Mouse (Mus musculus): ENCODE measurements around the gene Cep85l. TPM values are rescaled to one million over a fixed set of nuclear protein-coding genes. Genes with fewer than 3 reads are reported as not detected.

Cep85l gene
- 5.1 and 5.6 TPM in 2 replicates for polyA plus RNA-seq (2015; fragmentation: Nextera tagmentation; extraction: Ambion mirVana)

DNA sequence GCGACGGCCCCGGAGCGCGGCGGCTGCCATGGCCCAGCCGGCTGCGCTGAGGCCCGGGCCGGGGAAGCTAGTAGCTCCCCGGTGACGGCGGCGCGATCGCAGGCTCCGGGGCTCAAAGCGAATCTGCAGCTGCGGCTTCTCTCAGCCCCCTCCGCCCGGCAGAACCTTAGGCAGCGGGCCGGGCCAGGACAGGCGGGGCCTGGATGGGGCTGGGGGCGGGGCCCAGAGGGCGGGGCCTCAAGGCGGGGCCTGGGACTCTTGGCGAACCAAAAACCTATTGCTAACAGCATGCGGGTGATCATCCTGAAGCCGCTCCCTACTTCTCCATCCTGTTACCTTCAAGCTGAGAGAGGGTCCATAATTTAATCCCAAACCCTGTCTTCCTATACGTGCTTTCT, at the start of gene Cep85l:
Gene Cep85l (minus strand): TSS at position 239 of the 398 bp plus-strand sequence.
- H3K9ac ChIP-seq (replicated peaks) = peak within 1 kb of the TSS; percentile 98
- no peaks in the 10 kb centered on the region; the same call in 1 of the 2 replicates for H3K27me3 ChIP-seq
- WGBS = under 1% methylated on average over 31 of the region's 31 CpGs
- H3K4me1 ChIP-seq (replicated peaks) = peaks cover 24% of the 10 kb centered on the region
- no peaks in the 10 kb centered on the region for H3K9me3 ChIP-seq
- H3K27ac ChIP-seq = peak within 1 kb of the TSS; percentile 95
- H3K4me3 ChIP-seq (replicated peaks) = peak within 1 kb of the TSS; percentile 93
- no peaks in the 10 kb centered on the region for H3K36me3 ChIP-seq
- peak; percentile 99 for ATAC-seq
- H3K4me2 ChIP-seq (replicated peaks) = peak within 1 kb of the TSS; percentile 70

DNA sequence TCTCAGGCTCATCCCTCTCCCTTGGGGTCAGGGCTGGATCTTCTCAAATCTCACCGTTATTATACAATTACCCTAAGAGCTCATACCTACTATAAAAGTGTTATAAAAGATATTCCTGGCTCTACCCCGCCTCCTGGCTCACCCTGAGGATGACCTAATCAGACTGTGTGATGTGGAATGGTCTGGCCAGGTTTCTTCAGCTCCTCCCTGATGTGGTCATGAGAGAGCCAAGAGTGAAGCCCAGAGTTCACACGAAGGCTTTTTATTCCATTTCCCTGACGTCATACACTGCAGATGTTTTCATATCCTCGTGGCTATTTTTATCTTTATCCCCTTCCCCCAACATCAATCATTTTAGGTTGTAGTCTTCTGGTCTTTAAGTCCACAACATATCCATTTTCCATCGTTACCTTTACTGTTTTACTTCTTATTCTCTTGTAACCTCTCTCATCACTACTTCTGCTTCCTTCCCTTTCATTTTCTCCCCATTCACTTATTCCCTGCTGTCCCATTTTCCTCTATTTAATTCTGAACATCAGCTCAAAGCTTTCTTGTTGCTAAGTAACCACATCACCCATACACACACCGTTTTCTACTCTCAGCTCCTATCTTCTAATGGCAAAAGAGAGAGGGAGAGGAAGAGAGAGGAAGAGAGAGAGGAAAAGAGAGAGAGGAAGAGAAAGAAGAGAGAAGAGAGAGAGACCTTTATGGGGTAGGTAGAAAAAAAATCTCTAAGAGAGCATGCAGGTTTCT, 49.1 kb upstream of the Cep85l start:
- no peak for ATAC-seq
- Histone ChIP-seq H3K27me3 (no peaks in the 10 kb centered on the region), H3K9me3 (no peaks in the 10 kb centered on the region), H3K36me3 (no peaks in the 10 kb centered on the region), H3K27ac (no peak overlapping the region), H3K4me2 (replicated peaks) (no peak overlapping the region), H3K4me1 (replicated peaks) (peaks cover 18% of the 10 kb centered on the region), H3K4me3 (replicated peaks) (no peak overlapping the region), H3K9ac (replicated peaks) (no peak overlapping the region)
- WGBS = 64% methylated on average over 7 of the region's 7 CpGs

DNA sequence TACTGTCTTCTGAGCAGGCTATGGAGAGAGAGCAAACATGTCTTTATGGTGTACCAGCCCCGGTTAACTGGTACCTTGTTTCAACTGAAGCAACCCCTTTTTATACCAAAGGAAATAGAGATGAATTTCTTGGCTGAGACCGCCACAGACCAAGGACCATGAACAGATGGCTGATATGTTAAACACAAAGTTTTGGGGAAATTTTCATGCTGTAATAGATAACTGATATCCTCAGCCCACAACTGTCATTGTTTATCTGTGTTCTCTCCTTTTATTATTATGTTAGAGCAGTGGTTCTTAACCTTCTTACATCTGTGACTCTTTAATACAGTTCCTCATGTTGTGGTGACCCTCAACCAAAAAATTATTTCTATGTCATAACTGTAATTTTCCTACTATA, 46.8 kb upstream of the Cep85l start:
- H3K9me3 ChIP-seq = no peaks in the 10 kb centered on the region
- WGBS = 95% methylated on average over 2 of the region's 2 CpGs
- peaks cover 18% of the 10 kb centered on the region for H3K4me1 ChIP-seq (replicated peaks)
- H3K4me2 ChIP-seq (replicated peaks) = no peak overlapping the region
- H3K27ac ChIP-seq = no peak overlapping the region
- H3K27me3 ChIP-seq = no peaks in the 10 kb centered on the region
- no peak overlapping the region for H3K9ac ChIP-seq (replicated peaks)
- no peak for ATAC-seq
- H3K4me3 ChIP-seq (replicated peaks) = no peak overlapping the region
- no peaks in the 10 kb centered on the region for H3K36me3 ChIP-seq

DNA sequence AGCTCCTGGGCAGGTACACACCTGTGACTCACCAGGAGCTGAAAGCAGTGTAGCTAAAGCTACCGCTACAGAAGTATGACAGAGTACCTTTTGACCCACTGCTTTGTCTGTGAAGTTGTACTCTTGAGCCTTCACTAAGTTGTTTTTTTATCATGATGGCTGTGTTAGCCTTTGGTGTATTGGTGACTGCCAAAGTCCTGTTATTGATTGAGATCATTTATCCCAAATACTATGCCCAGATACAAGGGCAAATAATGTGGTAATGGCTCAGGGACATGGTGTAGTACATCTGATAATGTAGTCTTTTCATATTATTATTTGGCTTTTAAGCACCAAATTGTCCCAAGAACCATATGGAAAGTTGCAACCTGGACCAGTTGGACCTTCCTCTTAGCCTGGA, 43.3 kb upstream of the Cep85l start:
- 92% methylated on average over 1 of the region's 1 CpGs for WGBS
- Histone ChIP-seq H3K4me3 (replicated peaks) (no peak overlapping the region), H3K4me1 (replicated peaks) (no peaks in the 10 kb centered on the region), H3K9me3 (no peaks in the 10 kb centered on the region), H3K27ac (no peak overlapping the region), H3K9ac (replicated peaks) (no peak overlapping the region), H3K4me2 (replicated peaks) (no peak overlapping the region), H3K27me3 (no peaks in the 10 kb centered on the region), H3K36me3 (no peaks in the 10 kb centered on the region)
- no peak for ATAC-seq

DNA sequence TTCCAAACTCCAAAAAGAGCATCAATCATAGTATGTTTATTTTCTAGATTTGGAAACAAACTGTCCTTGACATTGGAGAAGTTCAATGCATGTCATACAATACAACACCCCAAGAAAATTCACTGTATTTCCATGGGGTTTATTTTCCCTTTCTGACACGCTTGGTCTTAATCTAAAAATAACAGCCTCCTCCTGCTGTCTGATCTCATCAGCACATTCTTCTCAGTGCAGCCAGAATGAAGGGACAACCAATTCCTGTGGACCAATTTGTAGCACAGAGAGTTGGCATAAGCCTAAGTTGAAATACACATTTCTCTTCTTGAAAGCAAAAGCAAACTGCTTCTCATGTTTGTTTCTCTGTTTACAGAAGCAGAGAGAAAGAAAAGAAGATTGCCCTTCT, 42.5 kb upstream of the Cep85l start:
- Histone ChIP-seq H3K27me3 (no peaks in the 10 kb centered on the region), H3K4me3 (replicated peaks) (no peak overlapping the region), H3K9me3 (no peaks in the 10 kb centered on the region), H3K4me2 (replicated peaks) (no peak overlapping the region), H3K4me1 (replicated peaks) (no peaks in the 10 kb centered on the region), H3K9ac (replicated peaks) (no peak overlapping the region), H3K27ac (no peak overlapping the region), H3K36me3 (no peaks in the 10 kb centered on the region)
- no peak for ATAC-seq
- 67% methylated on average over 1 of the region's 1 CpGs for WGBS

DNA sequence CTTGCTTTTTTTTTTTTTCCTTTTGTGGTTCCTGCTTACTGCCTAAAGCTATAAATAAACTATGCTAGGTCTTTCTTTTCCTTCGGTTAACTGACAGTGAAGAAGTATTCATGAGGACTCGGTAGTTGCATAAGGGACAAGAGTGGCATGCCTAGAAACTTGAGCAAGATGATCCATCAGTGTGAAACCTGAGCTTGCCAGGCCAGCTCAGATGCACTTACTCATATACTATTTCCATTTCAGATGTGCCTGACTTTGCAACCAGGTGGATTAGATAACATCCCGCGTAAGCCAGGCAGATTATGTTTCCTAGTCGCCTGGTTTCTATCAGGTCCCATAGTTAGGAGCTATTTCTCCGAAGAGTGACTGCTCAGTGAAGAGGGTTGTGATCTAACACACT, 41.9 kb upstream of the Cep85l start:
- Histone ChIP-seq H3K4me1 (replicated peaks) (no peaks in the 10 kb centered on the region), H3K36me3 (no peaks in the 10 kb centered on the region), H3K27me3 (no peaks in the 10 kb centered on the region), H3K27ac (no peak overlapping the region), H3K4me3 (replicated peaks) (no peak overlapping the region), H3K4me2 (replicated peaks) (no peak overlapping the region), H3K9me3 (no peaks in the 10 kb centered on the region), H3K9ac (replicated peaks) (no peak overlapping the region)
- 90% methylated on average over 6 of the region's 6 CpGs for WGBS
- ATAC-seq = no peak

DNA sequence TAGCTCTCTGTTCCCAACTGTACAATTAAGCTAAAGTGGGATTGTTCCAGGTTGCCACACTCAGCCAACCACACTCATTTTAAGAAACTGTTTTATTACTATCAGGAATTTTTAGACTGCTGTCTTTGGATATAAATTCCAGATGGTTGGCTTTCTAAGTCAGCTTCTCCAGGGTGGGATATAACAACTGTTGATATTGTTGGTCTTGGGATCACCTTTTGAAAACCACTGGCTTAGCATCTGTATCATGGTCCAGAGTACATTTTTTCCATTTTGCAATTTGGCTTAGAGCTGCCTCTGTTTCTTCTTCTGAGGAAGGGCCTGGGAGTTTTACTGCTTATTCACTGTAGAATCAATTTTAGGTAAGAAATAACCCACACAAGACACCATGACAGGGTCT, 40.3 kb upstream of the Cep85l start:
- no peaks in the 10 kb centered on the region for H3K9me3 ChIP-seq
- no peaks in the 10 kb centered on the region for H3K27me3 ChIP-seq
- ATAC-seq = no peak
- no peaks in the 10 kb centered on the region for H3K36me3 ChIP-seq
- no peaks in the 10 kb centered on the region for H3K4me1 ChIP-seq (replicated peaks)
- no peak overlapping the region for H3K9ac ChIP-seq (replicated peaks)
- no peak overlapping the region for H3K4me3 ChIP-seq (replicated peaks)
- H3K27ac ChIP-seq = no peak overlapping the region
- no peak overlapping the region for H3K4me2 ChIP-seq (replicated peaks)

DNA sequence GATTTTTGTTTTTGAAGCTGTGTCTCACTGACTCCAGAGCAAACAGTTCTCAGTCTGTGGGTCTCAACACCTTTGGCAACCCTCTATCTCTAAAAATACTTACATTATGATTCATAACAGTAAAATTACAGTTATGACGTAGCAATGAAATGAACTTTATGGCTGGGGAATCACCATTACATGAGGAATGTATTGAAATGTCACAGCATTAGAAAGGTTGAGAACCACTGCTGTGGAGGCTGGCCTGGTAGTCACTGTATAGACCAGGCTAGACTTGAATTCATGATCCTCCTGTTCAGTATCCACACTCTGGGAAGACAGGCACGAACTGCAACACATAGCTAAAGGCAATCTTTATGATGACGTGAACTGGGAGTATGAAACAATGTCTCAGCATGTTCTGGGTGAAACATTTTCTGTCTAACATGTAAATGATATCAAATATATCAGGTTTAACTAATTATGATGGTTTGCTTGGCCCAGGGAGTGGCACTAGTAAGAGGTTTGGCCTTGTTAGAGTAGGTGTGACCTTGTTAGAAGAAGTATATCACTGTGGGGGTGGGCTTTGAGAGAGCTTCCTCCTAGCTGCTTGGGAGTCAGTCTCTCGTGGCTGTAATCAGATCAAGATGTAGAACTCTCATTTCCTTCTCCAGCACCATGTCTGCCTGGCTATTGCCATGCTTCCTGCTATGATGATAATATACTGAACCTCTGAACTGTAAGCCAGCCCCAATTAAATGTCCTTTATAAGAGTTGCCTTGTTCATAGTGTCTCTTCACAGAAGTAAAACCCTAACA, 39.6 kb upstream of the Cep85l start:
- Histone ChIP-seq H3K27ac (no peak overlapping the region), H3K9ac (replicated peaks) (no peak overlapping the region), H3K36me3 (no peaks in the 10 kb centered on the region), H3K4me1 (replicated peaks) (peaks cover 6% of the 10 kb centered on the region), H3K9me3 (no peaks in the 10 kb centered on the region), H3K4me3 (replicated peaks) (no peak overlapping the region), H3K4me2 (replicated peaks) (no peak overlapping the region), H3K27me3 (no peaks in the 10 kb centered on the region)
- 78% methylated on average over 4 of the region's 4 CpGs for WGBS
- ATAC-seq = no peak

DNA sequence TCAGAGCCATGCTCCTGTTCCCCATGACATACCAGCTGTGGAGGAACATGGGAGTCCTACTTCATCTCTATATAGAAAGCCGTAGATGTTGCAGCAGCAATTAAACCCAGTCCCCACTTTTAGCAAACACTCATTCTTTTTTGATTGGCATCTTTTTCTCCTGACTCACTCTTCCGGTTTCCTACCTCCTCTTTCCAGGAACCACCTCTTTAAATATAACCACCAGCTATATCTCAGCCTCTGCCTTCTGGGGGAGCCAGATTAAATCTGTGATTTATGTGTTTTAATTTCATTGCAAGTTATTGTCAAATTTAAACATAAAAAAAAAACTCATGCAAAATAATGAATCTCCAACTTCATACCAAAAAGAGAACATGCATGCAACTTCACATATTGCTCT, 37.3 kb upstream of the Cep85l start:
- 85% methylated on average over 2 of the region's 2 CpGs for whole genome bisulfite sequencing
- Histone ChIP-seq H3K4me3 (replicated peaks) (no peak overlapping the region), H3K27me3 (no peaks in the 10 kb centered on the region), H3K9me3 (no peaks in the 10 kb centered on the region), H3K9ac (replicated peaks) (no peak overlapping the region), H3K27ac (no peak overlapping the region), H3K36me3 (no peaks in the 10 kb centered on the region), H3K4me1 (replicated peaks) (peaks cover 10% of the 10 kb centered on the region), H3K4me2 (replicated peaks) (no peak overlapping the region)
- ATAC-seq = no peak

DNA sequence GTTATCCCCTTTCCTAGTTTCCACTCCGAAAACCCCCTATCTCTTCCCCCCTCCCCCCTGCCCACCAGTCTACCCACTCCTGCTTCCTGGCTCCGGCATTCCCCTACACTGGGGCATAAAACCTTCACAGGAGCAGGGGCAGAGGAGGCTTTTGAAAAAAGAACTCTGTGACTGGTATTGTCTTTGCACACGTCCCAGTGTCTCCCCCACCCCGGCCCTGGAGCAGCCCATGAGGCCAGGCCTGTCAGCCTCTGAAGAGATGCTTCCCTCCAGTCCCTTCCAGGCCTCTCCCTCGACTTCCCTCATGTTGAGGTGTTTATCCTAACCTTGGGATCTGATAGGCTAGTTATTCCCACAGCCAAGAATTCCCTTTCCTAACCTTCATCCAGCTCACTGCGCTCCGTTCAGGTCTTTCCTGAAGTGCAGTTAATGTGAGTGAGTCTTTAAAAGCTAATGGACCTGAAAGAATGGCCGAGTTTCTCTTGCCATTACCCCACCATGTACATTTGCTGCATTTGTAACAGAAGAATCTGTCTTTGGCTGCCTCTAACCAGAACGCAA, 36.5 kb upstream of the Cep85l start:
- Histone ChIP-seq H3K9me3 (no peaks in the 10 kb centered on the region), H3K9ac (replicated peaks) (no peak overlapping the region), H3K27me3 (no peaks in the 10 kb centered on the region), H3K4me1 (replicated peaks) (peaks cover 10% of the 10 kb centered on the region), H3K27ac (no peak overlapping the region), H3K4me3 (replicated peaks) (no peak overlapping the region), H3K36me3 (no peaks in the 10 kb centered on the region), H3K4me2 (replicated peaks) (no peak overlapping the region)
- WGBS = 66% methylated on average over 9 of the region's 9 CpGs
- no peak for ATAC-seq

DNA sequence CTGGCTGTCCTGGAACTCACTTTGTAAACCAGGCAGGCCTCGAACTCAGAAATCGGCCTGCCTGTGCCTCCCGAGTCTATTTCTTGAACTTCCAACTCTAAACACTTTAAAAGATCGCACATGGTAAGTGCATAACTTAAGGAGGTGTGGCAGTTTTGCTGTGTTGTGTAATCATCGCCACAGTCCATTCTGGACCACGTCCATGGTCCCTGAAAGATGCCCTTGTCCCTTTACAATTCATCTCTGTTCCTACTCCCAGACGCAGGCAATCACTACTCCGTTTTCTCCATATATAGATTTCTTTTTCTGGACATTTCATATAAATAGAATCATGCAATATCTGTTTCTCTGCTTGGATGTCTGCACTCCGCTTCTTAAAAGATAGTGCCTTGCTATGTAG, 35.5 kb upstream of the Cep85l start:
- Histone ChIP-seq H3K27me3 (no peaks in the 10 kb centered on the region), H3K27ac (no peak overlapping the region), H3K36me3 (no peaks in the 10 kb centered on the region), H3K9me3 (no peaks in the 10 kb centered on the region), H3K4me2 (replicated peaks) (no peak overlapping the region), H3K9ac (replicated peaks) (no peak overlapping the region), H3K4me3 (replicated peaks) (no peak overlapping the region), H3K4me1 (replicated peaks) (peaks cover 10% of the 10 kb centered on the region)
- WGBS = 90% methylated on average over 9 of the region's 9 CpGs
- no peak for ATAC-seq
